Mouse (Mus musculus) spleen, adult 18-20 months (tissue): Measurements from ENCODE around the gene E130309D02Rik.

Experiments
- DNase-seq, 2 experiments: peaks; one replicate each; pipeline ENCODE4 v3.0.0; 2022; ENCODE audit warnings: mixed read lengths in 2 of 2

The E130309D02Rik gene

GRCm38 (mm10) chr5:143266794-143267193 is 48.4 kb downstream of the E130309D02Rik start:
- DNase-seq = no peak

DNA sequence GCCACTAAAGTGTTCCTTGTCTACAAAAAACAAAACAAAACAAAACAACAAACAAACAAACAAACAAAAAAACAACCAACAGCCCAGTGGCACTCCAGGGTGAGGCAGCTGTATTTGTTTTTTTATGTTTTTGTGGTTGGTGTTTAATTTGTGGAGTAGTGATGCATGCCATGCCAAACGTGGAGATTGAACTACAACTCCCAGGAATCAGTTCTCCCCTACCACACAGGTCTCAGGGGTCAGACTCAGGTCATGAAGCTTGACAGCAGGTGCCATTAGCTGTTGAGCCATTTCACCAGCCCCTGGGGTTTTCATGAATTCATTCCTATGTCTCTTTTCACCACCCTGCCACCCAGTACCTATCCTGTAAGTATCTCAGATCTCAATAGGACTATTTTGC is 49.8 kb downstream of the E130309D02Rik start:
- no peak for DNase-seq

- DNase-seq = no peak
These were observed 50.5 kb downstream of the E130309D02Rik start for GRCm38 (mm10) chr5:143264689-143265088.

GRCm38 (mm10) chr5:143261636-143262035 is 53.5 kb downstream of the E130309D02Rik start:
- no peak for DNase-seq

DNA sequence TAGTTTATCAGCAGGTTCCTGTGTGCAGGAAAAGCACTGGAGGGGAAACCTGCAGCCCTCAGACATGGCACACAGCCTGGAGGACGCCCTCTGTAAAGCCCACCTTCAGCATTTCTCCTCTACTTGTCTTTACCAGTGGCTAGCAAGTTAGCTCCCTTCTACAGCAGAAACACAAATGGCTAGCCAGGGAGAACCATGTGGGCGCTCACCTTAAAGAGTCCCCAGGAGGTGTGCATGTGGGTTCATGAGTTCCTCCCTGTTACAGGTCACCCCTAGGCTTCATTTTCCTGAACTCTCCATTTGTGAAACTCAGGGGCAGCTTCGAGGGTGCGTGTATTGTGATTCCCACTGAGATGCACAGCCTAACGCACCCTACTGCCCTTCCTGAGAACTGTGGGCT is 59.4 kb downstream of the E130309D02Rik start:
- no peak for DNase-seq

- no peak for DNase-seq
These were observed 60.0 kb downstream of the E130309D02Rik start for GRCm38 (mm10) chr5:143255131-143255519.

DNA sequence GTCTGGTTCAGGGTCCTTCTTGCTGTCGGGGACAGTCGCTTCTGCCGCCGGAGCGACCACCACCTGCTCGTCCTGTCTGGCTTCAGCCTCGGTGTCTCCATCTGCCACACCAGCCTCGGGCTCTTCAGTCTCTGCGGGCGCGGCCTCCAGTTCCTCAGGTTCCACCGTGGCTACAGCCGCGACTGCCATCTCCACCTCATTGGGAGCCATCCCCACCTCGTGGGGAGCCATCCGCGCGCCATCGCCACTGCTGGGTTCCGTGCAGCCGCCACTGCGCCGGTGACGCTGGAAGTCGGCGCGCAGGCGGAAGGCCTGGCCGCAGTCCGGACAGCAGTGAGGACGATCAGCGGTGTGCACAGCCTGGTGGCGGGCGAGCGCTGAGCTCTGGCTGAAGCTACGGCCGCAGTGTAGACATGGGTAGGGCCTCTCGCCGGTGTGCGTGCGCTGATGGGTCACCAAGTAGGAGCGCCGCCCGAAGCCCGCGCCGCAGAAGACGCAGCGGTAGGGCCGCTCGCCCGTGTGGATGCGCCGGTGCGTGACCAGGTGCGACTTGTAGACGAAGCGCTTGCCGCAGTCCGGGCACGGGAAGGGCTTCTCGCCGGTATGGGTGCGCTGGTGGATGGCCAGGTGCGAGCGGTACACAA is 60.6 kb downstream of the E130309D02Rik start:
- DNase-seq = no peak

DNA sequence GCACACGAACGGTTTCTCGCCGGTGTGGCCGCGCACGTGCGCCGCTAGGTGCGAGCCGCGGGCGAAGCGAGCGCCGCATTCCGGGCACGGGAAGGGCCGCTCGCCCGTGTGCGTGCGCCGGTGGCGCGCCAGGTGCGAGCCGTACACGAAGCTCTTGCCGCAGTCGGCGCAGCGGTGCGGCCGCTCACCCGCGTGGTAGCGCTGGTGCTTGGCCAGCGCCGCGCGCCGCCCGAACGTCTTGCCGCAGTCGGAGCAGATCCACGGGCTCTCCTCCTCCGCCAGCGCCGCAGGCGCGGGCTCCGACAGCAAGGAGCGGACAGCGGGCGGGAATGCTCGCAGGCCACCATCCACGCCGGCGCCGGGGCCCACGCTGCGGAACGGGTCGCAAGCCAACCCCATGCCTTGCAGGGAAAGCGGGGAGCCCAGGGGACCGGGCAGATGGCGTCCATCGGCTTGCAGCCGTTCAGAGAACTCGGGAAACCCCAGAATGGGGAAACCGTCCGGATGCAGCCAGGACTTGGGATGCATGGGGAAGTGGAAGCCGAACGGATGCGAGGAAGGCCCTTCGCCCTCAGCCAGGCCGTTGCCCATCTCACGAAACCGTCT is 61.2 kb downstream of the E130309D02Rik start:
- DNase-seq = no peak

DNA sequence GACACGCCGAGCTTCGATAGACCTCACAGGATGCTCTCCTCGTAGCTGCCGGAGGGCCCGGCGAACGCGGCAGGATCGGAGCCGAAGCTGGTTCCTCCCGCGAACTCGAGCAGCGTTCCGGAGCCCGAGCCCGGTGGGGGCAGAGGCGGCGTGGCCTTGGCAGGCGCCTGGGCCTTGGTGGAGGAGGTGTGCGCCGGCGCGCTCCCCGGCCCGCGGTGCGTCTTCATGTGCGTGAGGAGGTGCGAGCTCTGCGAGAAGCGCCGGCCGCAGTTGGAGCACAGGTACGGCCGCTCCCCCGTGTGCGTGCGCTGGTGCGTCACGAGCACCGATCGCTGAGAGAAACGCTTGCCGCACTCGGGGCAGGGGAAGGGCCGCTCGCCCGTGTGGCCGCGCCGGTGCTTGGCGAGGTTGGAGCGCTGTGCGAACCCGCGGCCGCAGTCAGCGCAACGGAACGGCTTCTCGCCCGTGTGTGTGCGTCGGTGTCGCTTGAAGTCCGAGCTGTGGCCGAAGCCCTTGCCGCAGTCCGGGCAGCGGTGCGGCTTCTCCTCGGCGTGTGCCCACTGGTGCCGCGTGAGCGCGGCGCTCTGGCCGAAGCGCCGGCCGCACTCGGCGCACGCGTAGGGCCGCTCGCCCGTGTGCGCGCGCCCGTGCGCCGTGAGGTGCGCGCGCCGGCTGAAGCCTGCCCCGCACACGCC is 61.8 kb downstream of the E130309D02Rik start:
- DNase-seq = no peak

DNA sequence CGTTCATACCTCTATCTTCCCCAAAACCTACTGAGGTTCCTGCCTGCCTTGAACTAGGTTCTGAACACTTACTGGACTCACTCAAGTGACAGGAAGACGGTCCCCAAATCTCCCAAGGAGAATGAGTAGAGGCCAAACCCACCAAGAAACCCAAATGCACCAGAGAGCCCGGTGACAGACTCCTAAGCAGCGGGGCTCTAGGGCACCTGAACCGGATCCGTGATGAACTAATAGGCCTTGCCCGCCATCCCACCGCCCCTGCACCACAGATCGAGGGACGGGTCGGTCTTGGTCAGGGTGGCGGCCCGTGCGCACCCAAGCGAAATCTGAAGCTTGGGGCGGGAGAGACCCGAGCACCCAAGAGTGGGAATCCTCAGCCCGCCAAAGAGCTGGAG is 62.4 kb downstream of the E130309D02Rik start:
- DNase-seq = no peak

GRCm38 (mm10) chr5:143252039-143252438 is 63.1 kb downstream of the E130309D02Rik start:
- no peak for DNase-seq
